Mouse (Mus musculus) lung, adult 10 weeks (tissue): Measurements from ENCODE around the gene Lyz1. TPM values are rescaled to one million over a fixed set of nuclear protein-coding genes. Genes with fewer than 3 reads are reported as not detected.

ENCODE experiments used
- polyA plus RNA-seq: library from polyadenylated mRNA; stranded (reverse); fragments of 350-450 nt; fragmentation: Illumina TruSeq; extraction: RNeasy Lipid Tissue Mini Kit (QIAGEN cat#74804); gene quantifications from one replicate; pipeline ENCODE4 v1.2.3, GENCODE M21; 2014; ENCODE audit warnings: low read depth, low replicate concordance; ENCODE audit not compliant: insufficient read depth

Lyz1 gene
- polyA plus RNA-seq = 1,103 TPM

GRCm38 (mm10) chr10:117292671-117293070, at the start of gene Lyz1:
TSS of gene Lyz1 (minus strand) at chr10:117292868.

GRCm38 (mm10) chr10:117282049-117282448, 10.6 kb downstream of the Lyz1 start, which contains the start of gene Lyz2:
TSS of gene Lyz2 (minus strand) at chr10:117282321.

GRCm38 (mm10) chr10:117238603-117239002, 54.1 kb downstream of the Lyz1 start, which contains the start of gene 9530003J23Rik:
TSS of gene 9530003J23Rik (minus strand) at chr10:117238703.

Other genes starting within 250 kb of the Lyz1 start
- 1.6 TPM for gene Lrrc10, start 247.5 kb downstream of the Lyz1 start, polyA plus RNA-seq
- gene Cct2, start 229.1 kb downstream of the Lyz1 start, polyA plus RNA-seq = 103 TPM
- gene Frs2, start 144.3 kb downstream of the Lyz1 start, polyA plus RNA-seq = 6.7 TPM
- gene Yeats4, start 68.4 kb downstream of the Lyz1 start, polyA plus RNA-seq = 48.4 TPM
- gene 9530003J23Rik, start 54.2 kb downstream of the Lyz1 start, polyA plus RNA-seq = 0.84 TPM
- gene Lyz2, start 10.5 kb downstream of the Lyz1 start, polyA plus RNA-seq = 11,807 TPM
- 17.6 TPM for gene Cpsf6, start 87.1 kb upstream of the Lyz1 start, polyA plus RNA-seq